Mouse (Mus musculus): ENCODE measurements around the gene Pde8b. TPM values are rescaled to one million over a fixed set of nuclear protein-coding genes. Genes with fewer than 3 reads are reported as not detected.

Gene Pde8b
- polyA plus RNA-seq, 1 experiment from 2014 or later, result 3.4 TPM

- no peak for TF ChIP-seq CTCF (IDR thresholded peaks at IDR 0.05; ENCODE audit: low read depth)
- WGBS, result 52% methylated on average over 8 of the region's 8 CpGs
- Histone ChIP-seq H3K27me3 (ENCODE audit: insufficient read depth, low read length) (no peaks in the 10 kb centered on the region), H3K4me3 (ENCODE audit: low read depth, low read length) (no peak overlapping the region), H3K9ac (no peak overlapping the region), H3K4me1 (ENCODE audit: insufficient read depth) (no peaks in the 10 kb centered on the region), H3K9me3 (ENCODE audit: low read depth, low read length) (no peaks in the 10 kb centered on the region), H3K36me3 (ENCODE audit: insufficient read depth) (no peaks in the 10 kb centered on the region), H3K27ac (ENCODE audit: low read depth) (no peak overlapping the region), H3K4me2 (no peak overlapping the region)
- DNase-seq (no peak), ATAC-seq (ENCODE audit: insufficient read depth) (no peak)
Observed at GRCm38 (mm10) chr13:95098931-95099720, 151.0 kb downstream of the Pde8b start.

GRCm38 (mm10) chr13:95096646-95097045, 153.5 kb downstream of the Pde8b start:
- no peaks in the 10 kb centered on the region for H3K36me3 ChIP-seq (ENCODE audit: insufficient read depth)
- DNase-seq (peak; percentile 61), ATAC-seq (ENCODE audit: insufficient read depth) (peak; percentile 82)
- TF ChIP-seq CTCF (IDR thresholded peaks at IDR 0.05; ENCODE audit: low read depth), result no peak
- no peak overlapping the region for H3K4me2 ChIP-seq
- 41% methylated on average over 3 of the region's 3 CpGs for WGBS
- H3K9ac ChIP-seq, result no peak overlapping the region
- no peaks in the 10 kb centered on the region for H3K4me1 ChIP-seq (ENCODE audit: insufficient read depth)
- no peaks in the 10 kb centered on the region for H3K9me3 ChIP-seq (ENCODE audit: low read depth, low read length)
- no peak overlapping the region for H3K27ac ChIP-seq (ENCODE audit: low read depth)
- no peaks in the 10 kb centered on the region for H3K27me3 ChIP-seq (ENCODE audit: insufficient read depth, low read length)
- H3K4me3 ChIP-seq (ENCODE audit: low read depth, low read length), result no peak overlapping the region

- Histone ChIP-seq H3K36me3 (ENCODE audit: insufficient read depth) (no peaks in the 10 kb centered on the region), H3K9me3 (ENCODE audit: low read depth, low read length) (no peaks in the 10 kb centered on the region), H3K4me2 (no peak overlapping the region), H3K27ac (ENCODE audit: low read depth) (no peak overlapping the region), H3K9ac (no peak overlapping the region), H3K4me1 (ENCODE audit: insufficient read depth) (0 out of 2 replicates have a peak, but pooled peaks cover 3% of the 10 kb centered on the region), H3K4me3 (ENCODE audit: low read depth, low read length) (no peak overlapping the region), H3K27me3 (ENCODE audit: insufficient read depth, low read length) (no peaks in the 10 kb centered on the region)
- no peak for TF ChIP-seq CTCF (IDR thresholded peaks at IDR 0.05; ENCODE audit: low read depth)
- WGBS, result 62% methylated on average over 10 of the region's 10 CpGs
- DNase-seq, result no peak
- ATAC-seq (ENCODE audit: insufficient read depth), result no peak
Observed at GRCm38 (mm10) chr13:95095860-95096259, 154.3 kb downstream of the Pde8b start.

- H3K27ac ChIP-seq (ENCODE audit: low read depth), result no peak overlapping the region
- DNase-seq, result no peak
- WGBS, result 58% methylated on average over 14 of the region's 14 CpGs
- no peak overlapping the region for H3K4me3 ChIP-seq (ENCODE audit: low read depth, low read length)
- H3K27me3 ChIP-seq (ENCODE audit: insufficient read depth, low read length), result no peaks in the 10 kb centered on the region
- H3K4me1 ChIP-seq (ENCODE audit: insufficient read depth), result peaks cover 3% of the 10 kb centered on the region; the same call in 1 of the 2 replicates
- H3K4me2 ChIP-seq, result no peak overlapping the region
- H3K9me3 ChIP-seq (ENCODE audit: low read depth, low read length), result no peaks in the 10 kb centered on the region
- 0 out of 2 replicates have a peak, but pooled peaks have one; percentile 23 for TF ChIP-seq CTCF (IDR thresholded peaks at IDR 0.05; ENCODE audit: low read depth)
- H3K9ac ChIP-seq, result no peak overlapping the region
- H3K36me3 ChIP-seq (ENCODE audit: insufficient read depth), result no peaks in the 10 kb centered on the region
- ATAC-seq (ENCODE audit: insufficient read depth), result peak; percentile 47; the same call in 1 of the 2 replicates
Observed at GRCm38 (mm10) chr13:95091546-95092445, 158.3 kb downstream of the Pde8b start.

GRCm38 (mm10) chr13:95087358-95087787, 162.8 kb downstream of the Pde8b start:
- WGBS, result 55% methylated on average over 8 of the region's 8 CpGs
- Histone ChIP-seq H3K9ac (no peak overlapping the region), H3K27me3 (ENCODE audit: insufficient read depth, low read length) (no peaks in the 10 kb centered on the region), H3K9me3 (ENCODE audit: low read depth, low read length) (no peaks in the 10 kb centered on the region), H3K27ac (ENCODE audit: low read depth) (no peak overlapping the region), H3K4me1 (ENCODE audit: insufficient read depth) (peaks cover 3% of the 10 kb centered on the region; the same call in 1 of the 2 replicates), H3K4me2 (no peak overlapping the region), H3K4me3 (ENCODE audit: low read depth, low read length) (no peak overlapping the region), H3K36me3 (ENCODE audit: insufficient read depth) (no peaks in the 10 kb centered on the region)
- DNase-seq (no peak), ATAC-seq (ENCODE audit: insufficient read depth) (no peak)
- no peak for TF ChIP-seq CTCF (IDR thresholded peaks at IDR 0.05; ENCODE audit: low read depth)

GRCm38 (mm10) chr13:95086033-95086432, 164.1 kb downstream of the Pde8b start:
- Histone ChIP-seq H3K36me3 (ENCODE audit: insufficient read depth) (no peaks in the 10 kb centered on the region), H3K4me1 (ENCODE audit: insufficient read depth) (no peaks in the 10 kb centered on the region; the same call in 1 of the 2 replicates), H3K27me3 (ENCODE audit: insufficient read depth, low read length) (no peaks in the 10 kb centered on the region), H3K27ac (ENCODE audit: low read depth) (no peak overlapping the region), H3K9ac (no peak overlapping the region), H3K4me3 (ENCODE audit: low read depth, low read length) (no peak overlapping the region), H3K4me2 (no peak overlapping the region), H3K9me3 (ENCODE audit: low read depth, low read length) (no peaks in the 10 kb centered on the region)
- 75% methylated on average over 5 of the region's 5 CpGs for WGBS
- ATAC-seq (ENCODE audit: insufficient read depth), result no peak
- TF ChIP-seq CTCF (IDR thresholded peaks at IDR 0.05; ENCODE audit: low read depth), result no peak
- DNase-seq, result no peak

GRCm38 (mm10) chr13:95082611-95083010, 167.5 kb downstream of the Pde8b start:
- Histone ChIP-seq H3K27ac (ENCODE audit: low read depth) (no peak overlapping the region), H3K9me3 (ENCODE audit: low read depth, low read length) (no peaks in the 10 kb centered on the region), H3K4me2 (no peak overlapping the region), H3K27me3 (ENCODE audit: insufficient read depth, low read length) (no peaks in the 10 kb centered on the region), H3K36me3 (ENCODE audit: insufficient read depth) (no peaks in the 10 kb centered on the region), H3K9ac (no peak overlapping the region), H3K4me3 (ENCODE audit: low read depth, low read length) (no peak overlapping the region), H3K4me1 (ENCODE audit: insufficient read depth) (no peaks in the 10 kb centered on the region; the same call in 1 of the 2 replicates)
- no peak for TF ChIP-seq CTCF (IDR thresholded peaks at IDR 0.05; ENCODE audit: low read depth)
- ATAC-seq (ENCODE audit: insufficient read depth), result no peak
- DNase-seq, result no peak
- 74% methylated on average over 3 of the region's 3 CpGs for WGBS
